Mouse (Mus musculus): Measurements from ENCODE around the gene Cfap97d1. TPM values are rescaled to one million over a fixed set of nuclear protein-coding genes. Genes with fewer than 3 reads are reported as not detected.

Cfap97d1 gene
- polyA plus RNA-seq, 1 experiment from 2014 or later, result not detected

DNA sequence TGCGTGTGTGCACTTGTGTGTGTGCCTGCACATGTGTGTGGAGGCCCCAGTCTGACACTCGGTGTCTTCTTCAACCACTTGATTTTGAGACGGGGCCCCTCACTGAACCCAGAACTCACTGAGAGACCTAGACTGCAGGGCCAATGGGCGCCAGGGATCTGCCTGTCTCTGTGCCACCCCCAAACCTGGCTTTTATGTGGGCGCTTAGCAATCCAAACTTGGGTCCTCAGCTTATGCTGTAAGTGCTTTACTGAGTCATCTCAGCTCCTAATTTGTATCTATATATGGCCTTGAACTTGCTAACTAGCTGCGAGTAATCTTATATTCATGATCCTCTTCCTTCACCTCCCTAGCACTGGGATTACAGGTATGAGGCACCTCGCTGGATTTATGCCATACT, 8.3 kb downstream of the Cfap97d1 start:
- no peak for ATAC-seq (ENCODE audit: borderline replicate concordance, extremely low read depth, low FRiP score, low TSS enrichment)
- H3K9me3 ChIP-seq, result no peaks in the 10 kb centered on the region
- no peak overlapping the region for H3K27ac ChIP-seq
- WGBS, result 81% methylated on average over 7 of the region's 7 CpGs
- H3K36me3 ChIP-seq, result no peaks in the 10 kb centered on the region
- no peak overlapping the region for H3K9ac ChIP-seq
- peaks cover 2% of the 10 kb centered on the region; the same call in 1 of the 2 replicates for H3K27me3 ChIP-seq
- H3K4me1 ChIP-seq, result no peaks in the 10 kb centered on the region
- H3K4me3 ChIP-seq, result no peak overlapping the region
- H3K4me2 ChIP-seq, result no peak overlapping the region

GRCm38 (mm10) chr11:101994100-101994499, 10.0 kb downstream of the Cfap97d1 start:
- no peak for ATAC-seq (ENCODE audit: borderline replicate concordance, extremely low read depth, low FRiP score, low TSS enrichment)
- WGBS, result 56% methylated on average over 8 of the region's 8 CpGs
- no peak overlapping the region for H3K27ac ChIP-seq

GRCm38 (mm10) chr11:101995938-101996337, 11.9 kb downstream of the Cfap97d1 start:
- no peak overlapping the region for H3K27ac ChIP-seq
- no peaks in the 10 kb centered on the region for H3K4me1 ChIP-seq
- no peak overlapping the region for H3K4me3 ChIP-seq
- no peaks in the 10 kb centered on the region for H3K36me3 ChIP-seq
- no peaks in the 10 kb centered on the region for H3K27me3 ChIP-seq
- no peak overlapping the region for H3K9ac ChIP-seq
- ATAC-seq (ENCODE audit: borderline replicate concordance, extremely low read depth, low FRiP score, low TSS enrichment), result no peak
- H3K4me2 ChIP-seq, result no peak overlapping the region
- WGBS, result 83% methylated on average over 7 of the region's 7 CpGs
- H3K9me3 ChIP-seq, result no peaks in the 10 kb centered on the region

More at GRCm38 (mm10) chr11:101994100-101994499, 10.0 kb downstream of the Cfap97d1 start:
- no peaks in the 10 kb centered on the region for H3K27me3 ChIP-seq
- no peaks in the 10 kb centered on the region for H3K9me3 ChIP-seq
- no peaks in the 10 kb centered on the region for H3K36me3 ChIP-seq
- no peak overlapping the region; the same call in 1 of the 2 replicates for H3K4me2 ChIP-seq
- no peaks in the 10 kb centered on the region for H3K4me1 ChIP-seq
- no peak overlapping the region for H3K4me3 ChIP-seq
- H3K9ac ChIP-seq, result no peak overlapping the region

DNA sequence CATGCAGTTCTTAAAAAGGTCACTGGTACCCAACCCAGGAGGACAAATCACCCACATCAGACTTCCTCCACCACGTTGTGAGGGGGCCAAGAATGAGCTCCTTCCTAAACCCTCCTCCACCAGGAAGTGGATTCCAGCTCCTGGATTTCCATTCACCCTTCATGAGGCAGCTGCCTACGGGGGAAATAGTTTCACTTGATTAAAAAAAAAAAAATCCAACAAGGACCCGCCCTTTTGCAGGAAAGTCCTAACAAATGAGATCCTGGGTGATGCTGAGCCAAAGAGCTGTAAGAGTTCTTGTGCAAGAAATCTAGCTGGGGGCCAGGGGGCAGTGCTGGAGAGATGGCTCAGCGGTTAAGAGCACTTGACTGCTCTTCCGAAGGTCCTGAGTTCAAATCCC, 14.2 kb downstream of the Cfap97d1 start:
- no peaks in the 10 kb centered on the region for H3K9me3 ChIP-seq
- ATAC-seq (ENCODE audit: borderline replicate concordance, extremely low read depth, low FRiP score, low TSS enrichment), result no peak
- H3K36me3 ChIP-seq, result no peaks in the 10 kb centered on the region
- H3K4me1 ChIP-seq, result no peaks in the 10 kb centered on the region
- H3K4me3 ChIP-seq, result no peak overlapping the region
- no peaks in the 10 kb centered on the region for H3K27me3 ChIP-seq
- no peak overlapping the region for H3K9ac ChIP-seq
- no peak overlapping the region for H3K27ac ChIP-seq
- no peak overlapping the region for H3K4me2 ChIP-seq
- WGBS, result 40% methylated on average over 5 of the region's 5 CpGs

DNA sequence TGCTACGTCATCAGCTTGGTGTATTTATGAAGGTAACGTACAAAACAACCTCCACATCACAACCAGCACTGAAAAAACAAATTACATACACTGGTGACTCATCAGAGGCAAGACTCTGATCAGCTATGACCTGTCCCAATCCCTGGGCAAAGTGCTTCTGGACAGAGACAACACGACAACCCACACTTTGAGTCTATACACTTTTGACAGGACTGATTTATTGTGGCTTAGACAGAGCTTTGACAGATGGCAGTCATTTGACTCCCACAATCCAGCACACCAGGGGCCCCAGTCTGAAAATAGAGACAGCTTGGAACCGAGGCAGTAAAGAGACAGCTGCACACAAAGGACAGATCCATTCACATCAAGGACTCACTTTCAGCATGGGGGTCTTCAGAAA, 15.4 kb downstream of the Cfap97d1 start:
- 59% methylated on average over 4 of the region's 4 CpGs for WGBS
- Histone ChIP-seq H3K36me3 (no peaks in the 10 kb centered on the region), H3K4me2 (no peak overlapping the region), H3K9me3 (no peaks in the 10 kb centered on the region), H3K4me3 (no peak overlapping the region), H3K4me1 (no peaks in the 10 kb centered on the region), H3K27ac (no peak overlapping the region), H3K27me3 (no peaks in the 10 kb centered on the region), H3K9ac (no peak overlapping the region)
- no peak for ATAC-seq (ENCODE audit: borderline replicate concordance, extremely low read depth, low FRiP score, low TSS enrichment)

- Histone ChIP-seq H3K9ac (no peak overlapping the region), H3K27me3 (no peaks in the 10 kb centered on the region), H3K36me3 (no peaks in the 10 kb centered on the region), H3K4me3 (no peak overlapping the region), H3K27ac (no peak overlapping the region), H3K9me3 (no peaks in the 10 kb centered on the region), H3K4me1 (peaks cover 2% of the 10 kb centered on the region; the same call in 1 of the 2 replicates), H3K4me2 (no peak overlapping the region)
- no peak for ATAC-seq (ENCODE audit: borderline replicate concordance, extremely low read depth, low FRiP score, low TSS enrichment)
- 90% methylated on average over 8 of the region's 8 CpGs for WGBS
Observed at GRCm38 (mm10) chr11:102004251-102004650, 20.2 kb downstream of the Cfap97d1 start.

DNA sequence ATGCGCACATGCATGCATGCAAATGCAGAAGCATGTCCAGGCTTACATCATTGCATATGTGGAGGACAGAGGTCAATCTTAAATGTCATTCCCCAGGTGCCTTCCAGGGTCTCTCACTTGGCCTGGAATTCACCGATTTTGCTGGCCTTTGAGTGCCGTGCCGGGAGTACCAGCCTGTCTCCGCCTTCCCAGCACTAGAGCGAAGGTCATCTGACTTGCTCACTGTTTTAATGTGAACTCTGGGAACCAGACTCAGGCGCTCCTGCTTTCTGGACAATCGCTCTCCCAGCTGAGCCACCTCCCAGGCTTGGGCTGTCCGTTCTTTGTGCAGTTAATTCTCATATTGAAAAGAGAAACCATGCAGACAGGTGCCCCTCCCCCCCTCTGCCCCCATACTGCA, 22.2 kb downstream of the Cfap97d1 start:
- no peak overlapping the region for H3K4me3 ChIP-seq
- H3K9ac ChIP-seq, result no peak overlapping the region
- no peaks in the 10 kb centered on the region for H3K9me3 ChIP-seq
- peaks cover 4% of the 10 kb centered on the region; the same call in 1 of the 2 replicates for H3K4me1 ChIP-seq
- H3K36me3 ChIP-seq, result no peaks in the 10 kb centered on the region
- H3K4me2 ChIP-seq, result no peak overlapping the region
- no peaks in the 10 kb centered on the region for H3K27me3 ChIP-seq
- 81% methylated on average over 9 of the region's 9 CpGs for WGBS
- no peak for ATAC-seq (ENCODE audit: borderline replicate concordance, extremely low read depth, low FRiP score, low TSS enrichment)
- H3K27ac ChIP-seq, result no peak overlapping the region

DNA sequence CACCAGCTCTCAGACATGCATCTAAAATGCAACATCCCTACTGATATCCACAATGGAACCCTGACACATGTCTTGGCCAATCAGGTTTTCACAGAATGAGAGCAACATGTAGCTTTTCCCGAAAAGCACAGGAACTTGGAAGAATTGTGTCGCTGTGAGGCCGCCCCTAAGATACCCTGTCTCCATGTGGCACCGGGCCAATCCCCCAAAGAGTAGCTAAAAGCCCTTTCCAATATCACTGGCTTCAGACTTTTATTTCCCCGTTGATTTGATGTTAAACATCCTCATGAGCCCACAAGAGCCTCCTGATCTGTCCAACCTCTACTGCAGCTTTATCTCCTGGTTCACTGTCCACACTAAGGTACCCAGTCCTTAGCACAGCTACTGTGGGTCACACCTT, 22.6 kb downstream of the Cfap97d1 start:
- Histone ChIP-seq H3K4me1 (peaks cover 4% of the 10 kb centered on the region; the same call in 1 of the 2 replicates), H3K9ac (no peak overlapping the region), H3K4me3 (no peak overlapping the region), H3K27ac (no peak overlapping the region), H3K36me3 (no peaks in the 10 kb centered on the region), H3K4me2 (no peak overlapping the region), H3K9me3 (no peaks in the 10 kb centered on the region), H3K27me3 (no peaks in the 10 kb centered on the region)
- ATAC-seq (ENCODE audit: borderline replicate concordance, extremely low read depth, low FRiP score, low TSS enrichment), result no peak
- WGBS, result 75% methylated on average over 5 of the region's 5 CpGs

DNA sequence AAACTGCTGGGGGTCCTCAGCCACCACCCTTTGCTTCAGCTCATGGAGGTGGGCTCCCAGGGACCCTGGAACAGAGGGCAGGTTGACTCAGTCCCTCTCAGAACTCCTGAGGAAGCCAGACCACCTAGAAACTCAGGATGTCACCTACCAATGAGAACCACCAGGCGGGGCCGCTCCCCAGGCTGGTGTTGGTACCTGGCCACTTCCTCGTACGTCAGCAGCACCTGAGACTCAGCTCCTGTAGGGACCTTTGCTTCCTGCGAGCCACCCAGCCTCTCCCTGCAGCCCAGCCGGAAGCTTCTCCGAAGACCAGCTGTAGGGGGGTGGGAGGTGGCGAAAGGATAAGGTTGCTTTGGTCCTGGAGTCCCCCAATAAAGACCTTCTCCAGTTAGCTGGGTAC, 24.3 kb downstream of the Cfap97d1 start:
- Histone ChIP-seq H3K4me3 (no peak overlapping the region), H3K27me3 (no peaks in the 10 kb centered on the region), H3K9ac (no peak overlapping the region), H3K9me3 (no peaks in the 10 kb centered on the region), H3K4me2 (no peak overlapping the region), H3K36me3 (no peaks in the 10 kb centered on the region), H3K27ac (no peak overlapping the region), H3K4me1 (peaks cover 4% of the 10 kb centered on the region; the same call in 1 of the 2 replicates)
- 82% methylated on average over 8 of the region's 8 CpGs for WGBS
- no peak for ATAC-seq (ENCODE audit: borderline replicate concordance, extremely low read depth, low FRiP score, low TSS enrichment)

DNA sequence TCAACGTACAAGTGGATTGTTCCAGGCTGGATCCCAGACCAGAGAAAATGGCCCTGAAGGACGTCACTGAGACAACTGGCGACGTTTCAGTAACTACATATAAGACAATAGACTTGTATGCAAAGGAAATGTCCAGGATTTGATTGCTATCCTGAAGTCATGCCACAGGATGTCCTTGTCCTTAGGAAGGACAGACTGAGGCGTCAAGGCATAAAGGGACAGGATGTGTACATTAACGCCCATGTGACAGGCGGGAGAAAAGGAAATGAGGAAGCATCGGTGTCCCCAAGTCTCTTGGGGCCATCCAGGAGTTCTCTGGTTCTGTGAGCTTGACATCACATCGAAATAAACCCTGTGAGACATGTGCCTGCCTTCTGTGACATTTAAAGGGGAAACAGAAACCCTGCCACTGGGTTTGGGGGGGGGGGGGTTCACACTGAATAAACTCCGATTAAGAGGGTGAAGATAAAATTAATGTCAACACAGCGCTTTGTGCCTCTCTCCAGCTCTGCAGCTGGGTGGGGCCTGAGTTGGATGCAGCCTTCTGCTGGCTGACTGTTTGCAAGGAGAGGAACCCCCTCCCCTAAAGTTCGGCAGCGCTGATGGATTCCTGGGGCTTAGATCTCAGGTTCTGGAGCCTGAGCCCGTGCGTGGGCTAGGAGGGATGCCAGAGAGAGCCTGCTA, 25.0 kb downstream of the Cfap97d1 start:
- Histone ChIP-seq H3K27ac (0 out of 2 replicates have a peak overlapping the region, but pooled peaks have one; percentile 2), H3K4me1 (peaks cover 4% of the 10 kb centered on the region; the same call in 1 of the 2 replicates), H3K4me2 (no peak overlapping the region), H3K27me3 (no peaks in the 10 kb centered on the region), H3K4me3 (no peak overlapping the region), H3K36me3 (no peaks in the 10 kb centered on the region), H3K9me3 (no peaks in the 10 kb centered on the region), H3K9ac (no peak overlapping the region)
- WGBS, result 44% methylated on average over 15 of the region's 15 CpGs
- no peak for ATAC-seq (ENCODE audit: borderline replicate concordance, extremely low read depth, low FRiP score, low TSS enrichment)

DNA sequence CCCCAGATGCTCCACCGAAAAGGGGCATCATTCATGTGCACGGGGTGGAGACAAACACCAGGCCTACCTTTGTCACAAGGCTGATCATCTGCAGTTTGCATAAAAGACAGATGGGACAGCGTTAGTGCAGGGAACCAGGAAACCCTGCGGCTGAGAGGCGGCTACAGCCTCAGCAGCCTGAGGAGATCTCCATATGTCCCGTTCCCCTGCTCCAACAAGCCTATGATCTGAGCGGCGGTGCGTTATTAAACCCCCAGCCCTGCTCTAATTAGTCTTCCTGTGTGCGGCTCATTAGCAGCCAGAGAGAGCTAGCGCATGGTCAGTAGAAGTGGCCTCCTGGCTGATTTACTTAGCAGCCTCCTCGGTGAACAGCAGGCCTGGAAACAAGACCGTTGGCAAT, 26.1 kb downstream of the Cfap97d1 start:
- Histone ChIP-seq H3K9me3 (no peaks in the 10 kb centered on the region), H3K4me3 (no peak overlapping the region), H3K9ac (no peak overlapping the region), H3K4me1 (peaks cover 4% of the 10 kb centered on the region; the same call in 1 of the 2 replicates), H3K4me2 (no peak overlapping the region), H3K27me3 (no peaks in the 10 kb centered on the region), H3K36me3 (no peaks in the 10 kb centered on the region), H3K27ac (no peak overlapping the region)
- 82% methylated on average over 13 of the region's 13 CpGs for WGBS
- ATAC-seq (ENCODE audit: borderline replicate concordance, extremely low read depth, low FRiP score, low TSS enrichment), result no peak

GRCm38 (mm10) chr11:102011510-102011909, 27.4 kb downstream of the Cfap97d1 start:
- Histone ChIP-seq H3K9me3 (no peaks in the 10 kb centered on the region), H3K27ac (no peak overlapping the region), H3K4me3 (no peak overlapping the region), H3K9ac (no peak overlapping the region), H3K4me2 (no peak overlapping the region), H3K4me1 (peaks cover 4% of the 10 kb centered on the region; the same call in 1 of the 2 replicates), H3K36me3 (no peaks in the 10 kb centered on the region), H3K27me3 (no peaks in the 10 kb centered on the region)
- 68% methylated on average over 8 of the region's 8 CpGs for WGBS
- no peak for ATAC-seq (ENCODE audit: borderline replicate concordance, extremely low read depth, low FRiP score, low TSS enrichment)
